Mouse (Mus musculus): ENCODE data around the gene Zfp106.

DNA sequence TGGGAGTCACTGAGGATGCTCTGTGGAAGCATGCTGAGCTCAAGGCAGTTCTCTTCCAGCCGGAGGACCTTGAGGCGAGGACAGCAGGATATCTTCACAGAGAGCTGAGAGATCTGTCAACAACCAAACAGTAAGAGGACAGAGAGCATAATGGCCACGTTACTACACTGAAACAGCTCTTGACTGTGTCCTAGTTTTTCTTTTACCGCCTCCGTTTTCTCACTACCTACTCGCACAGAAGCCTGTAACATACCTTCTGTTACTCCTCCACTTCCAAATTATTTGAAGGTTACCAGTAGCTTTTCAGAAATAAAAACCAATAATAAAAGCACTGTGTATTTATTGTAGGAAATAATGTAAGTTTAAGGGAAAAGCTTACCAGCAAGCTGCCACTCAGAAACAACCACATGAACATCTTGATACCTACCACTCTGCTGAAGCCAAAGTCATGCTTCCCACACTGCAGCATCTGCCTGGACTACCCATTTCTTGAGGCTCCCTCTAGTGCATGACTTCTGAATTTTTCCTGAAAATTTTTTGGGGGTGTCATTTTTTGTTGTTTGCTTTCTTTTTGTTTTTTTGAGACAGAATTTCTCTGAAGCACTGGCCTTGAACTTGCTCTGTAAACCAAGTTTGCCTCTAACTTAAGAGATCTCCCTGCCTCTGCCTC, 42.5 kb upstream of the Zfp106 start:
- TF ChIP-seq CTCF (IDR thresholded peaks at IDR 0.05; ENCODE audit: borderline replicate concordance, insufficient read depth, low read depth, low read length) (no peak), POLR2A (IDR thresholded peaks at IDR 0.05; ENCODE audit: borderline replicate concordance, insufficient read depth, low read length) (no peak)
